Mouse (Mus musculus) cerebellum, adult 2 months (tissue): ENCODE measurements around the gene Il9r. TPM values are rescaled to one million over a fixed set of nuclear protein-coding genes. Genes with fewer than 3 reads are reported as not detected.

Experiments used
- DNase-seq, 2 experiments: peaks; one replicate each; pipeline ENCODE4 v3.0.0; 2021
- H3K27ac ChIP-seq: fragments of 200-500 bp; 2 replicates; pipeline ENCODE4 v1.5.1; 2012; ENCODE audit warnings: low read length, control low read depth, inconsistent platforms; ENCODE audit not compliant: insufficient read depth
- H3K27me3 ChIP-seq: fragments of 200-500 bp; 2 replicates; pipeline ENCODE4 v1.6.1; 2012; ENCODE audit warnings: inconsistent platforms, mild to moderate bottlenecking, low read length, moderate library complexity; ENCODE audit not compliant: control insufficient read depth, insufficient read depth
- H3K4me1 ChIP-seq: fragments of 200-500 bp; 2 replicates; pipeline ENCODE4 v1.6.1; 2011; ENCODE audit warnings: low read length; ENCODE audit not compliant: control insufficient read depth, insufficient read depth
- H3K4me3 ChIP-seq: fragments of 200-500 bp; replicated peaks from 2 replicates; pipeline ENCODE3; 2011; ENCODE audit warnings: mild to moderate bottlenecking, low read depth, low read length, control low read depth; ENCODE audit not compliant: insufficient read depth
- CTCF ChIP-seq: fragments of 200-500 bp; IDR thresholded peaks from 2 replicates; pipeline ENCODE4 v1.5.1; 2011; ENCODE audit warnings: low read depth, mild to moderate bottlenecking, control low read depth, low read length, moderate library complexity, borderline replicate concordance; ENCODE audit not compliant: insufficient read depth
- POLR2A ChIP-seq: fragments of 200-500 bp; IDR thresholded peaks from 2 replicates; pipeline ENCODE4 v1.6.1; 2011; ENCODE audit warnings: low read length, control low read depth, borderline replicate concordance; ENCODE audit not compliant: insufficient read depth
- WGBS: fragments of 180-500 bp; shearing (Covaris S2); methylation state at CpG from one replicate; pipeline ENCODE4 v1.1.7; 2018; 5-methylcytosine and 5-hydroxymethylcytosine counted together
- polyA plus RNA-seq: library from polyadenylated mRNA; depleted of rRNA; stranded (reverse); fragments of >200 nt; gene quantifications from 2 replicates; pipeline ENCODE4 v1.2.3, GENCODE M21; 2012

Gene Il9r
- polyA plus RNA-seq, 1 experiment, result not detected

DNA sequence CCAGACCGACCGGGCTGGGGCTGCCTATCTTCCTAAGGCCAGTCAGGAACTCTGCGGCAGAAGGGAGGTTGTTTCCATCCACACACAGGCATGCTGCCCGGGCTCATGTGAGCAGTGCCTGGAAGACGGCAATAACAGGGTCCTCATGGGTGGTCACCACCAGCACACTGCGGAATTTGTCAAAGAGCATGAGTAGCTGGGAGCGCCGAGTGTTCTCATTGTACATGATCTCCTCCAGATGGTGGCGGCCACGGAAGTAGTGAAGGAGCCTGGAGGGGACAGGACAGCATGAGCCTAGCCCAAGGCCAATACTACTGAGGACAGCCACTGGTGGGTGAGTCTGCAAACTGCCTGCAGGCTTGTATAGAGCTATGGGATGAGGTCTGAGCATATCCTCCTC is 32.8 kb upstream of the Il9r start:
- no peaks in the 10 kb centered on the region for H3K27me3 ChIP-seq
- peak in 1 of 2 experiments; percentile 48 for DNase-seq
- H3K4me3 ChIP-seq, result no peak overlapping the region
- WGBS, result 31% methylated on average over 10 of the region's 10 CpGs
- H3K27ac ChIP-seq, result peak overlapping the region; percentile 29; the same call in 1 of the 2 replicates
- no peak for TF ChIP-seq POLR2A
- TF ChIP-seq CTCF, result no peak
- peaks cover 72% of the 10 kb centered on the region for H3K4me1 ChIP-seq

DNA sequence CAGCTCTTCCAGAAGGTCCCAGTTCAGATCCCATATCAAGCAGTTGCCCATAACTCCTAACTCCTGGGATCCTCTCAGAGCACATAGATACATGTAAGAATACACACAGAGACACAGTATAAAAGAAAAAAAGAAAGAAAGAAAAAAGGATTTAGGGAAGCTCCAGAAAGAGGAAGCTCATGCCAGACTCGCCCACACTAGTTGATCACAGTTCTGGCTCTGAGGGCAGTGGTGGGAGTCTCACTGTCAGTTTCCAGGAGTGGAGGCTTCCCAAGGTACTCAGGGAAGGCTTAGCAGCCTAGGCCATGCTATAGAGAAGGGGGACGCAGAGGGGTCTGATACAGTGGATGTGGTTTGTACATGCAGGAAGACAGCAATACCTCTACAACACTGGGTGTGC is 31.0 kb upstream of the Il9r start:
- TF ChIP-seq POLR2A (no peak), CTCF (no peak)
- no peak overlapping the region for H3K4me3 ChIP-seq
- peaks cover 61% of the 10 kb centered on the region for H3K4me1 ChIP-seq
- no peaks in the 10 kb centered on the region for H3K27me3 ChIP-seq
- H3K27ac ChIP-seq, result no peak overlapping the region
- peak in 1 of 2 experiments; percentile 8 for DNase-seq
- WGBS, result 100% methylated on average over 2 of the region's 2 CpGs

DNA sequence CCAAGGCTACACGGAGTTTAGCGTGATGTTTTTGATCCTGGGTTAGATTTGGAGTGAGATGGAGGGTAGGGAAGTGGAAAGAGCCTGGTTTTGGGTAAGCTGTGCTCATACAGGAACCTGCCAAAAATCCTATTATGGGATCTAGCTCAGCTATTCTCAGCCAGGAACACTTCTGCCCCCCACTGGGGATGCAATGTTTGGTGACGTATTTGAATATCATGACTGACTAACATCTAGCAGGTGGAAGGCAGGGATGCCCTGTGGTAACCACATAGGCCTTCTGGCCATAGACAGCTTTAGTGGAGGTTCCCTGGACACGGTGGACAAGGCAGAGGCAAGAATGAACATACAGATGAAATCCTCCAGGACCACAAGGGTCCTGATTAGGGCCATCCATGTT is 30.1 kb upstream of the Il9r start:
- Histone ChIP-seq H3K4me1 (peaks cover 56% of the 10 kb centered on the region), H3K27me3 (no peaks in the 10 kb centered on the region), H3K4me3 (no peak overlapping the region), H3K27ac (peak overlapping the region; percentile 62)
- DNase-seq, result peak; percentile 62 to 84
- TF ChIP-seq CTCF (no peak), POLR2A (no peak)
- WGBS, result 12% methylated on average over 4 of the region's 4 CpGs

DNA sequence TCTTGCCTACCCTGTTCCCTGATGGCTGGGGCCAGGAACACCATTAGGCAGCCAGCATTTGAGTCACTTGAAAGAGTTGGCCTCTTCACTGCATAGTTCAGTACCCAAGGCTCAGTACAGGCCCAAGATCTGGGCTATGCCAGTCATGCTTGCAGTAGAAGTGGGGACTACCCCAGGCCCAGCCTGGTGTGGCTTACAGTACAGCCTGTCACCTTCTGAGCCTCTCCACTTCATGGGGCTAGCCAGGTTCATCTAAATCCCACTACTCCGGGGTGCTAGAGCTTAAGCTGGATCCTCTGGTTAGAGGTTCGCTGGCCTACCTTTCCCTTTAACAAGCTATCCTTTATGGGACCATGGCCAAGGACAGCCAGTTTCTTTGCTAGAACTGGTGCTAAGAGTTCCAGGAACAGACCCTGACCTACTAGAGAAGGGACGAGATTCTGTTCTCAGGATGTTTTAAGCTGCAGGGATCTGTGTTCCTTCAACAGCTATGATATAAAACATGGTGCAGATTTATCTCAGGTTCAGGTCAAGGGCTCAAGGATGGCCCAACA is 28.3 kb upstream of the Il9r start:
- peak in 1 of 2 experiments; percentile 26 for DNase-seq
- 88% methylated on average over 3 of the region's 3 CpGs for WGBS
- 0 out of 2 replicates have a peak overlapping the region, but pooled peaks have one; percentile 11 for H3K27ac ChIP-seq
- H3K4me1 ChIP-seq, result peaks cover 44% of the 10 kb centered on the region
- TF ChIP-seq CTCF, result no peak
- no peak for TF ChIP-seq POLR2A
- H3K27me3 ChIP-seq, result no peaks in the 10 kb centered on the region
- no peak overlapping the region for H3K4me3 ChIP-seq

DNA sequence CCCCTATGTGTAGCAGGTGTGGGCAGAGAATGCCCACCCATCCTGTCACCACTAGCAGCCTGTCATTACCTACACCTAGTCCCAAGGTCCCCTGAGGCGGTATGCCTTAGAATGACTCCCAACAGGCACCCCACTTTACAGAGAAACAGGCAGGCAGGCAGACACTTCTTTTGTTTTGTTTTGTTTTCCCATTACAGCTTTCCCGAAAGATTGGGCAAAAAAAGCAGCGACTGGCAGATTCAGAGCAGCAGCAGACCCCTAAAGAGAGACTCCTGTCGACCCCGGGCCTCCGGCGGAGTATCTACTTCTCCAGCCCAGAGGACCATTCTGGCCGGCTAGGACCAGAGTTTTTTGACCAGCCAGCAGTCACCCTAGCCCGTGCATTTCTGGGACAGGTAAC is 27.5 kb upstream of the Il9r start:
- no peak overlapping the region for H3K4me3 ChIP-seq
- no peak for DNase-seq
- no peak for TF ChIP-seq POLR2A
- no peak for TF ChIP-seq CTCF
- H3K27ac ChIP-seq, result peak overlapping the region; percentile 90
- WGBS, result 62% methylated on average over 9 of the region's 9 CpGs
- H3K4me1 ChIP-seq, result peaks cover 41% of the 10 kb centered on the region
- H3K27me3 ChIP-seq, result no peaks in the 10 kb centered on the region

DNA sequence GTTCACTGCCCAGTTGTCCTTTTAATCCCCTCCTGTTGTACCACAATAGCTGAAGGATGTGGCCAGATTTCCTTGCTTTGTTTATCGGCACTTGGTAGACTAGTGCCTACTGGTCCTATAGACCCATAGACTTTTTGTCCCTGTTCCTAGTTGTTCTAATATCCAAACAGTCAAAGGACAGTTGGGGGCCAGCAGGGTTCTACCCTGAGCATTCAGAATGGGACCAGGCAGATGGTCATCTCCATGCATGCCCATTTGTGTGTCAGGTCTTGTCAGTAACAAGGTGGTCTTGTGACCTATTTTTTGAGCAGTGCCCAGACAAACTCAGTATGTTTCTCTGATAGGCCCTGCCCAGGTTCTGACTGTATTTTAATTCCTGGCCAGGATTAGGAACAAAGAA is 27.0 kb upstream of the Il9r start:
- Histone ChIP-seq H3K27ac (peak overlapping the region; percentile 90), H3K4me1 (peaks cover 44% of the 10 kb centered on the region), H3K4me3 (peak overlapping the region; percentile 61), H3K27me3 (no peaks in the 10 kb centered on the region)
- 0% methylated on average over 1 of the region's 1 CpGs for WGBS
- TF ChIP-seq POLR2A (no peak), CTCF (no peak)
- peak in 1 of 2 experiments; percentile 76 for DNase-seq

DNA sequence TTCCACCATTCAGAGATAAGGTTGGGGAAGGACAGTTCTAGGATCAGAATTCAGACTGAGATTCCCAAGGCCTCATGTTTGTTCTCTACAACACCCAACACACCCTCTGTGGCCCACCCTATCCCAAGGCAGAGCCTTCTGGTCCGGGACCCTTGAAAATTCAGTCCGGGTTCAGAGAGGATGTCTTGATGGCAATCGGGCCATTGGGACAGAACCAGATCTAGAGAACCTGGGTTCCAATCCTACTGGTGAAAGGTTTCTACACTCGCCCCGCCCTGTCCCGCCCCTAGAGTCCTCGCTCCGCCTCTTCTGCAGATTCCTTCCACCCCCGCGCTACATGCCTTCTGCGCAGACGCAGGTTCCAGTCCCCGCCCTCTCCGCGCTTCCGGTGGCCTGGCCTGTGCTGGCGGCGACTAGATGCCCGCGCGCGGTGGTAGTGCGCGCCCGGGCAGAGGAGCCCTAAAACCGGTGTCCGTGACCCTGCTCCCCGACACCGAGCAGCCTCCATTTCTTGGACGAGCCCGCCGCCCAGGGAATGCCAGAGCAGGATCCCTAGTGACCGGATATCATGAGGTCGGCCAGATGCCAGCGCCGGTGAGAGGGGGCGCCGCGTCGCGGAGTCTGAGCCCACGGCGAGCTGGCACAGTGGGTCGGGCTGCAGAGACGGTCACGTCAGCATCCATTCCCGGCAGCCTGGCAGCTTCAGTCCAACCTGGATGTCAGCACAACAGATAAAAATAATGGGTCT is 26.2 kb upstream of the Il9r start, which contains the start of gene Mpg:
Gene Mpg (plus strand): TSS at position 382 of the 748 bp plus-strand sequence.
- TF ChIP-seq POLR2A (peak; percentile 87), CTCF (no peak)

More for the DNA sequence above, 26.2 kb upstream of the Il9r start, which contains the start of gene Mpg:
- DNase-seq, result peak; percentile 92
- Histone ChIP-seq H3K27me3 (no peaks in the 10 kb centered on the region), H3K4me1 (peaks cover 43% of the 10 kb centered on the region), H3K27ac (peak within 1 kb of the TSS; percentile 90), H3K4me3 (peak within 1 kb of the TSS; percentile 61)
- 5% methylated on average over 47 of the region's 47 CpGs for WGBS
